Mouse (Mus musculus) lung, adult 2 months (tissue): ENCODE measurements around the gene Il31ra. TPM values are rescaled to one million over a fixed set of nuclear protein-coding genes. Genes with fewer than 3 reads are reported as not detected.

Experiments used
- DNase-seq: peaks from one replicate; pipeline ENCODE4 v3.0.0; 2022
- H3K4me1 ChIP-seq: fragments of 200-500 bp; 2 replicates; pipeline ENCODE4 v1.6.1; 2011; ENCODE audit warnings: low read length; ENCODE audit not compliant: control insufficient read depth, insufficient read depth
- H3K4me3 ChIP-seq: fragments of 200-500 bp; replicated peaks from 2 replicates; pipeline ENCODE3; 2011; ENCODE audit warnings: low read depth, mild to moderate bottlenecking, control low read depth, low read length; ENCODE audit errors: extremely low read depth
- CTCF ChIP-seq: fragments of 200-500 bp; IDR thresholded peaks from 2 replicates; pipeline ENCODE4 v1.5.1; 2011; ENCODE audit warnings: mild to moderate bottlenecking, low read length, control low read depth; ENCODE audit not compliant: insufficient read depth
- POLR2A ChIP-seq: fragments of 200-500 bp; IDR thresholded peaks from 2 replicates; pipeline ENCODE4 v1.6.1; 2011; ENCODE audit warnings: low read depth, mild to moderate bottlenecking, control low read depth, low read length, borderline replicate concordance; ENCODE audit errors: extremely low read depth
- WGBS: fragments of 180-500 bp; shearing (Covaris S2); methylation state at CpG from one replicate; pipeline ENCODE4 v1.1.7; 2018; 5-methylcytosine and 5-hydroxymethylcytosine counted together
- polyA plus RNA-seq: library from polyadenylated mRNA; depleted of rRNA; stranded (reverse); fragments of >200 nt; gene quantifications from 2 replicates; pipeline ENCODE4 v1.2.3, GENCODE M21; 2012

Gene Il31ra
- polyA plus RNA-seq, 1 experiment: 0.14 TPM

DNA sequence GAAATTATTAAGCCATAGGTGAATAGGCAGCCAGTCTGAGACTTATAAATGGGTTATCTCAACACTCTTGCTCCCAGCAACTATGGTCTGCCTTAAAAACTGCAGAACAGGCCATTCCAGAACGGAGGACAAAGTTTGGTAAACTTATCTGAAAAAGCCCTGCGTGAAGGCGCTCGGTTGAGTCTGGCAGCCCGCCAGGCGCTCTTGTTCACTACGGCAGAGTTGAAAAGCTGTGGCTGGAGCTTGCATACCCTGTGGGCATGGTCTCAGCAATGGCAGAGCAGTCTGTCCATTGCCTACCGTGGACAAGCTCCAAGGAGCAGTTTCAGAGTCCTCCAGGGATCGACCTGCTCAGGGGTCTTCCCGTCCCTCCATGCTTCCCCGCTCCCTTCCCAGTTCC lies 82.9 kb downstream of the Il31ra start:
- Histone ChIP-seq H3K4me1 (no peaks in the 10 kb centered on the region; the same call in 1 of the 2 replicates), H3K4me3 (no peak overlapping the region)
- no peak for DNase-seq
- no peak for TF ChIP-seq CTCF
- TF ChIP-seq POLR2A: no peak
- WGBS: 62% methylated on average over 11 of the region's 11 CpGs

- Histone ChIP-seq H3K4me3 (no peak overlapping the region), H3K4me1 (no peaks in the 10 kb centered on the region; the same call in 1 of the 2 replicates)
- WGBS: 80% methylated on average over 19 of the region's 19 CpGs
- DNase-seq: no peak
- TF ChIP-seq CTCF (no peak), POLR2A (no peak)
Observed at GRCm38 (mm10) chr13:112510437-112511212, 83.5 kb downstream of the Il31ra start.

DNA sequence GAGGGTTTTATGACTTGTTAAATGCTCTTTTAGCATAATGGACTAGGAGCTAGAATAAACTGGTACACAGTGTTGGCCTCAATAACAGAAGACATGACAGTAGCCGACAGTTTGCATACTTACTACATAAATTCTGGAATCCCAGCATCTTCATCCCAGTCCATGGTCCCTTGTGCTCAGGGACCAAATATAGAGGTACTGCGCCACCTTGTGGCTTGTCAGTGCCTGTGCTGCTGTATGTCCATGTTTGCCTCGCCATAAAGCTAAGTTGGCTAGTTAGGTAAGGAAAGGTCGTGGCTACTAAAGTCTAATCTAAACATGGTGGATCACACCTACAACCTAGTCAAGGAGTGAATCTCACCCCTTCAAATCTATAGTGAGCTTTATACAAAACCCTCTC lies 84.7 kb downstream of the Il31ra start:
- WGBS: 22% methylated on average over 4 of the region's 4 CpGs
- Histone ChIP-seq H3K4me3 (no peak overlapping the region), H3K4me1 (no peaks in the 10 kb centered on the region; the same call in 1 of the 2 replicates)
- peak; percentile 97 for TF ChIP-seq CTCF
- no peak for TF ChIP-seq POLR2A
- peak; percentile 44 for DNase-seq

DNA sequence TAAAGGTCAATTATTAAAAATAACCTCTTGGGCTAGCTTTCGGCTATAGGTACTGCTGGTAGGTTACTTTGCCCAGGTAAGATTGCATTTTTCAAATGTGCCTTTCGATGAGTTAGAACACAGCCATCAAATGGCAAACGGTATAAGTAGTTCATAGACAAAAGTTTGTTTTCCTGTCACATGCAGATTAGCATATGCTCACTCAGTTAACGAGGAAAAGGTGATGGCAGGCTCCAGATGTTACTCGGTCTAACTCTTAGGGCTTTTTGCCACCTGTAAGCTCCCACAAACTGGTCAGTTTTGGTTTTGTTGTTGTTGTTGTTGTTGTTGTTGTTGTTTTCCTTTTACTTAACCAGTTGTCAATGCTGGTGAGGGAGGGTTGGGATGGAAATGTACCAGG lies 85.7 kb downstream of the Il31ra start:
- WGBS: 74% methylated on average over 5 of the region's 5 CpGs
- TF ChIP-seq CTCF: no peak
- TF ChIP-seq POLR2A: no peak
- no peak overlapping the region for H3K4me3 ChIP-seq
- H3K4me1 ChIP-seq: no peaks in the 10 kb centered on the region; the same call in 1 of the 2 replicates
- DNase-seq: no peak

- H3K4me3 ChIP-seq: no peak overlapping the region
- 74% methylated on average over 13 of the region's 13 CpGs for WGBS
- H3K4me1 ChIP-seq: no peaks in the 10 kb centered on the region
- DNase-seq: no peak
- TF ChIP-seq POLR2A (no peak), CTCF (no peak)
Observed at GRCm38 (mm10) chr13:112507691-112508090, 86.5 kb downstream of the Il31ra start.

GRCm38 (mm10) chr13:112506766-112507165 lies 87.4 kb downstream of the Il31ra start:
- Histone ChIP-seq H3K4me3 (no peak overlapping the region), H3K4me1 (no peaks in the 10 kb centered on the region)
- no peak for DNase-seq
- no peak for TF ChIP-seq CTCF
- no peak for TF ChIP-seq POLR2A
- WGBS: 71% methylated on average over 13 of the region's 13 CpGs

GRCm38 (mm10) chr13:112505436-112505835 lies 88.7 kb downstream of the Il31ra start:
- 85% methylated on average over 6 of the region's 6 CpGs for WGBS
- Histone ChIP-seq H3K4me3 (no peak overlapping the region), H3K4me1 (no peaks in the 10 kb centered on the region)
- no peak for TF ChIP-seq CTCF
- DNase-seq: no peak

DNA sequence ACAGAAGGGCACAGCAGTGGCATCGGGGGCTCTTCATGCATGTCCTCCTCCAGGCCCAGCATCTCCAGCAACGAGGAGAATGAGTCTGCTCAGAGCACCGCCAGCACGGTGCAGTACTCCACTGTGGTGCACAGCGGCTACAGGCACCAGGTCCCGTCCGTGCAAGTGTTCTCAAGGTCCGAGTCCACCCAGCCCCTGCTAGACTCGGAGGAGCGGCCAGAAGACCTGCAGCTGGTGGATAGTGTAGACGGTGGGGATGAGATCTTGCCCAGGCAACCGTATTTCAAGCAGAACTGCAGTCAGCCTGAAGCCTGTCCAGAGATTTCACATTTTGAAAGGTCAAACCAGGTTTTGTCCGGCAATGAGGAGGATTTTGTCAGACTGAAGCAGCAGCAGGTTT lies 90.3 kb downstream of the Il31ra start:
- no peak overlapping the region for H3K4me3 ChIP-seq
- TF ChIP-seq CTCF (no peak), POLR2A (no peak)
- WGBS: 92% methylated on average over 13 of the region's 13 CpGs
- DNase-seq: no peak
- no peaks in the 10 kb centered on the region for H3K4me1 ChIP-seq

DNA sequence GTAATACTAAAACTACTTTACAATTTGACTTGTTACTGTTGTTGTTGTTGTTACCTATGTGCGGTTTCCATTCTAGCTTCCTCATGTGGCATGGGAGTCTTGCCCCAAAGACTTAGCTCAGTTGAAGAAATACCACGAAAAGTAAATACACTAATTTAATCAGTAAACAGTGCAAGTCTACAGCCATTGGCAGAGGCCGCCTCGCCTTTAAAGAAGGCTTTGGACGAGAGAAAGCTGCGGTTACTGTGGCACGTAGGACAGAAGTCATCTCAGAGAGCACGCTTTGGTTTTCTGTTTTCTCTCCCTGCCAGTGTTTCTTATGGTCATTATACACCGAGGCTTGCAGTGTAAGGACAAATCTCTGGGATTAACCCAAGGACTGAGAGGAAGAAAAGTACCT lies 93.7 kb downstream of the Il31ra start:
- Histone ChIP-seq H3K4me3 (no peak overlapping the region), H3K4me1 (no peaks in the 10 kb centered on the region)
- TF ChIP-seq CTCF (no peak), POLR2A (no peak)
- 71% methylated on average over 9 of the region's 9 CpGs for WGBS
- no peak for DNase-seq

GRCm38 (mm10) chr13:112500027-112500426 lies 94.1 kb downstream of the Il31ra start:
- Histone ChIP-seq H3K4me3 (no peak overlapping the region), H3K4me1 (no peaks in the 10 kb centered on the region)
- whole genome bisulfite sequencing: 88% methylated on average over 4 of the region's 4 CpGs
- no peak for DNase-seq
- TF ChIP-seq POLR2A (no peak), CTCF (no peak)

- H3K4me3 ChIP-seq: no peak overlapping the region
- WGBS: 89% methylated on average over 12 of the region's 12 CpGs
- no peak for DNase-seq
Observed at GRCm38 (mm10) chr13:112494590-112494989, 99.6 kb downstream of the Il31ra start.

More at GRCm38 (mm10) chr13:112494590-112494989, 99.6 kb downstream of the Il31ra start:
- no peaks in the 10 kb centered on the region for H3K4me1 ChIP-seq
- TF ChIP-seq CTCF (no peak), POLR2A (no peak)
